In the genomic region with DNA sequence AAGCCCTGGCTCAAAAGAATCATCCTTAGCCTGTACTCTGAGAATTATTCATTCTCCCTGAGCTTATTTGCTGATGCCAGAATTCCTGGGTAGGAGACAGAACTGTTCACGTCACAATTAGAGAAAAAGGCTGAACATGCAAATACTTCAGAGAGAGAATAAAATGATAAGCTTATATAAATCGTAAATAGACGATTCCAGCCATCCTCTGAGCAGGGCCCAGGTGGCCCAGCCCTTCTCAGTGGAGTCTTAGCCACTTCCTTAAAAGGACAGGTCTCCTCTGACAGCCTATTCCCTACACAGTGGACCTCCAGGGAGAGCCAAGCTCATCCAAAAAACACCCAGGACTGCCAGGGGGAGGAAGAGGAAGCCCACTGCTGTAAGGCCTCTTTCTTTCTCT, we compare ENCODE assay signal across 20 mouse cellular contexts.
DNase-seq lines count a peak whose midpoint lies in the region; ATAC-seq and TF ChIP-seq lines count a peak whose summit lies in the region.
"Had no signal": no experiment of that assay in that cellular context is flagged by ENCODE, and none has a peak within 500 bp of the region (broad histone marks: within the 10 kb centered on the region; RNA-seq: fewer than 3 reads in every experiment).

No protein-coding gene starts in this region.

- peaks cover 60% of the 10 kb centered on the region for H3K4me1 ChIP-seq in cerebellum, adult 2 months (ENCODE audit: control insufficient read depth, insufficient read depth, low read length)
- H3K4me1 ChIP-seq in heart, embryonic 14.5 days (ENCODE audit: control insufficient read depth in 2 of 2, insufficient read depth in 2 of 2, low read length in 2 of 2) = peaks cover 53 to 92% of the 10 kb centered on the region in 2 experiments
- peaks cover 27% of the 10 kb centered on the region for H3K4me1 ChIP-seq in limb, embryonic 15.5 days
- H3K4me1 ChIP-seq in limb, embryonic 10.5 days = peaks cover 31% of the 10 kb centered on the region
- peaks cover 10% of the 10 kb centered on the region; the same call in 1 of the 2 replicates for H3K4me1 ChIP-seq in intestine, embryonic 16.5 days (ENCODE audit: control insufficient read depth, insufficient read depth, low read length)
- H3K4me1 ChIP-seq: megakaryocyte, embryonic 14.5 days had no signal

- no peak for DNase-seq in cerebellum, adult 2 months
- no peak for DNase-seq in cerebellum, postnatal 25 days
- DNase-seq in heart, postnatal 14 days = no peak
- no peak for DNase-seq in limb, embryonic 10.5 days (ENCODE audit: low spot score)
- no peak for DNase-seq in cerebellum, adult 18-20 months
- DNase-seq: adrenal gland, adult 2 months; cerebellum, postnatal 14 days; gastrocnemius, postnatal 36 days; kidney, adult 9 months; right cerebral cortex, postnatal 25 days; thymus, adult 18-20 months had no signal

- TF ChIP-seq CTCF in cerebellum, adult 2 months (IDR thresholded peaks at IDR 0.05; ENCODE audit: borderline replicate concordance, insufficient read depth, low read depth, low read length) = no peak

- H3K9me3 ChIP-seq in heart, embryonic 14.5 days (ENCODE audit: control insufficient read depth, low read length) = no peaks in the 10 kb centered on the region
- no peaks in the 10 kb centered on the region for H3K9me3 ChIP-seq in limb, embryonic 15.5 days
- no peaks in the 10 kb centered on the region for H3K9me3 ChIP-seq in limb, embryonic 10.5 days (replicated peaks)
- H3K9me3 ChIP-seq in intestine, embryonic 16.5 days (ENCODE audit: control insufficient read depth, low read length) = no peaks in the 10 kb centered on the region
- H3K9me3 ChIP-seq: forebrain, embryonic 12.5 days; megakaryocyte, embryonic 14.5 days; neural tube, embryonic 13.5 days had no signal

- no peaks in the 10 kb centered on the region for H3K27me3 ChIP-seq in cerebellum, adult 2 months (ENCODE audit: control insufficient read depth, insufficient read depth, low read length)
- no peaks in the 10 kb centered on the region for H3K27me3 ChIP-seq in heart, embryonic 14.5 days (ENCODE audit: control insufficient read depth, insufficient read depth, low read length)
- H3K27me3 ChIP-seq in limb, embryonic 15.5 days = no peaks in the 10 kb centered on the region
- no peaks in the 10 kb centered on the region for H3K27me3 ChIP-seq in limb, embryonic 10.5 days (ENCODE audit: low read depth, poor library complexity, severe bottlenecking)
- H3K27me3 ChIP-seq in intestine, embryonic 16.5 days (replicated peaks; ENCODE audit: control insufficient read depth, insufficient read depth, low read length) = no peaks in the 10 kb centered on the region
- H3K27me3 ChIP-seq: forebrain, embryonic 12.5 days; neural tube, embryonic 13.5 days had no signal

- no peak overlapping the region for H3K4me3 ChIP-seq in cerebellum, adult 2 months (replicated peaks; ENCODE audit: insufficient read depth, low read depth, low read length)
- H3K4me3 ChIP-seq in heart, embryonic 14.5 days (ENCODE audit: control insufficient read depth in 1 of 2, insufficient read depth in 1 of 2, low read depth in 1 of 2, low read length in 2 of 2) = no peak overlapping the region
- no peak overlapping the region for H3K4me3 ChIP-seq in limb, embryonic 15.5 days
- no peak overlapping the region for H3K4me3 ChIP-seq in limb, embryonic 10.5 days
- no peak overlapping the region for H3K4me3 ChIP-seq in intestine, embryonic 16.5 days (ENCODE audit: low read length)
- H3K4me3 ChIP-seq: forebrain, embryonic 12.5 days; megakaryocyte, embryonic 14.5 days; neural tube, embryonic 13.5 days had no signal

- no peak for ATAC-seq in heart, embryonic 14.5 days (ENCODE audit: insufficient number of reproducible peaks, insufficient read depth, low FRiP score, low read depth)
- no peak for ATAC-seq in limb, embryonic 15.5 days (ENCODE audit: insufficient number of reproducible peaks, low FRiP score, low TSS enrichment, low read depth)
- ATAC-seq in intestine, embryonic 16.5 days = peak; percentile 64; the same call in 1 of the 2 replicates
- ATAC-seq: hindbrain, postnatal 0 days; lung, postnatal 0 days had no signal

- intact Hi-C loops in heart, postnatal 14 days (cut with DNase I) = no loop called here

- no peak overlapping the region for H3K9ac ChIP-seq in heart, embryonic 14.5 days (ENCODE audit: low read length)
- H3K9ac ChIP-seq in limb, embryonic 15.5 days = no peak overlapping the region
- no peak overlapping the region for H3K9ac ChIP-seq in intestine, embryonic 16.5 days (ENCODE audit: low read depth, low read length)
- H3K9ac ChIP-seq: forebrain, embryonic 12.5 days; neural tube, embryonic 13.5 days had no signal

- H3K27ac ChIP-seq in cerebellum, adult 2 months (ENCODE audit: insufficient read depth, low read length) = 0 out of 2 replicates have a peak overlapping the region, but pooled peaks have one; percentile 31
- H3K27ac ChIP-seq in heart, embryonic 14.5 days (replicated peaks in 1 of 2; ENCODE audit: control insufficient read depth in 1 of 2, insufficient read depth in 1 of 2, low read depth in 2 of 2, low read length in 2 of 2) = peak overlapping the region; percentile 59 to 67
- H3K27ac ChIP-seq in limb, embryonic 15.5 days = 0 out of 2 replicates have a peak overlapping the region, but pooled peaks have one; percentile 7
- H3K27ac ChIP-seq in limb, embryonic 10.5 days = no peak overlapping the region
- H3K27ac ChIP-seq in intestine, embryonic 16.5 days (ENCODE audit: low read length) = peak overlapping the region; percentile 25
- H3K27ac ChIP-seq: forebrain, embryonic 12.5 days; hindbrain, postnatal 0 days; neural tube, embryonic 13.5 days had no signal

- WGBS in cerebellum, adult 2 months = 23% methylated on average over 3 of the region's 3 CpGs
- WGBS in heart, embryonic 14.5 days = 16% methylated on average over 3 of the region's 3 CpGs
- WGBS in limb, embryonic 15.5 days = 68% methylated on average over 3 of the region's 3 CpGs
- 88% methylated on average over 3 of the region's 3 CpGs for WGBS in limb, embryonic 10.5 days
- WGBS in intestine, embryonic 16.5 days = 53% methylated on average over 3 of the region's 3 CpGs

- peak overlapping the region; percentile 31 for H3K4me2 ChIP-seq in heart, embryonic 14.5 days (ENCODE audit: low read length)
- no peak overlapping the region for H3K4me2 ChIP-seq in limb, embryonic 15.5 days
- no peak overlapping the region for H3K4me2 ChIP-seq in intestine, embryonic 16.5 days (ENCODE audit: low read depth, low read length)
- H3K4me2 ChIP-seq: forebrain, embryonic 12.5 days; liver, embryonic 11.5 days; neural tube, embryonic 13.5 days had no signal

- no peaks in the 10 kb centered on the region for H3K36me3 ChIP-seq in heart, embryonic 14.5 days (ENCODE audit: control insufficient read depth, insufficient read depth, low read length)
- no peaks in the 10 kb centered on the region for H3K36me3 ChIP-seq in limb, embryonic 15.5 days
- no peaks in the 10 kb centered on the region for H3K36me3 ChIP-seq in limb, embryonic 10.5 days
- H3K36me3 ChIP-seq in intestine, embryonic 16.5 days (ENCODE audit: control insufficient read depth, insufficient read depth, low read length) = no peaks in the 10 kb centered on the region
- H3K36me3 ChIP-seq: forebrain, embryonic 12.5 days; neural tube, embryonic 13.5 days had no signal

- TF ChIP-seq POLR2A in cerebellum, adult 2 months (IDR thresholded peaks at IDR 0.05; ENCODE audit: borderline replicate concordance, insufficient read depth, low read length) = no peak
